Mouse (Mus musculus) intestine, embryonic 14.5 days (tissue): ENCODE results near the gene Unc79. TPM values are rescaled to one million over a fixed set of nuclear protein-coding genes. Genes with fewer than 3 reads are reported as not detected.

Experiments
- ATAC-seq: fragments of 200-750 bp; cut with Nextera tagmentation; replicated peaks from 2 replicates; pipeline ENCODE4 v1.8.0; 2017; ENCODE audit warnings: low read depth, moderate number of reproducible peaks, moderate TSS enrichment, moderate library complexity; ENCODE audit not compliant: low FRiP score, low TSS enrichment
- DNase-seq: peaks from one replicate; pipeline ENCODE4 v3.0.0-alpha.2; 2018; ENCODE audit warnings: low spot score
- H3K27ac ChIP-seq: fragments of 300-500 bp; sonication (generic); 2 replicates; pipeline ENCODE4 v1.5.1; 2014; ENCODE audit warnings: low read depth, mild to moderate bottlenecking, control low read depth
- H3K27me3 ChIP-seq: fragments of 300-500 bp; sonication (generic); replicated peaks from 2 replicates; pipeline ENCODE4 v1.6.1; 2014; ENCODE audit warnings: low read length, control low read depth; ENCODE audit not compliant: control insufficient read depth, insufficient read depth
- H3K36me3 ChIP-seq: fragments of 300-500 bp; sonication (generic); 2 replicates; pipeline ENCODE4 v1.6.1; 2014; ENCODE audit warnings: low read length, control low read depth; ENCODE audit not compliant: control insufficient read depth, insufficient read depth
- H3K4me1 ChIP-seq: fragments of 300-500 bp; sonication (generic); replicated peaks from 2 replicates; pipeline ENCODE4 v1.6.1; 2014; ENCODE audit warnings: low read length, control low read depth, mixed read lengths; ENCODE audit not compliant: control insufficient read depth, insufficient read depth
- H3K4me2 ChIP-seq: fragments of 300-500 bp; sonication (generic); 2 replicates; pipeline ENCODE4 v1.6.1; 2014; ENCODE audit warnings: low read length
- H3K4me3 ChIP-seq: fragments of 300-500 bp; sonication (generic); 2 replicates; pipeline ENCODE4 v1.5.1; 2014; ENCODE audit warnings: low read depth, low read length, control low read depth, mixed read lengths
- H3K9ac ChIP-seq: fragments of 300-500 bp; sonication (generic); 2 replicates; pipeline ENCODE4 v1.6.1; 2014; ENCODE audit warnings: mild to moderate bottlenecking, low read length
- H3K9me3 ChIP-seq: fragments of 300-500 bp; sonication (generic); 2 replicates; pipeline ENCODE4 v1.6.1; 2016; ENCODE audit warnings: low read length, control low read depth; ENCODE audit not compliant: control insufficient read depth
- WGBS: fragments of 180-500 bp; shearing (Covaris S2); extraction: QIAGEN DNeasy Blood & Tissue Kit; methylation state at CpG from one replicate; pipeline ENCODE4 v1.1.7; 2014; 5-methylcytosine and 5-hydroxymethylcytosine counted together
- polyA plus RNA-seq: library from polyadenylated mRNA; unstranded; fragments of >200 nt; fragmentation: Nextera tagmentation; extraction: Ambion mirVana; gene quantifications from 2 replicates; pipeline ENCODE4 v1.2.1, GENCODE M21; 2014

The Unc79 gene
- polyA plus RNA-seq, 1 experiment from 2014 or later, result 0.81 TPM

DNA sequence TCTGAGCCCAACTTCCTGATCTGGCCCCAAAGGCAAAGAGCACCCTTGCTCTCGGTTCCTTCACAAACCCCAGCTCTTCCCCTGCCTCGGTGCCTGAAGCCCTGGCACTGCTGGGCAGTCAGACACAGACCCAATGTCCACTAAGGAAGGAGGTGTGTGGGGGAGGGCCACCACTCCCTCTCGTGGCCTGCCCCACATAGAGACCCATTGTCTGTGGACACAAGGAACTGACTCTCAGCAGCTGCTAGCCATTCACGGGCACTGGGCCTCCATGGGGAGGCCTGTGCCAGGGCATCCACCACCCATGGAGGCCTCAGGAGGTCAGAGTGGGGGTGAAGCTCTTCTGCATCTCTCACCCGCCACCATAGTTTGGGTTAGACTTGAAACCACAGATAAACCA is 262.4 kb downstream of the Unc79 start:
- ATAC-seq (no peak), DNase-seq (no peak)
- Histone ChIP-seq H3K9me3 (no peaks in the 10 kb centered on the region), H3K27ac (no peak overlapping the region), H3K4me1 (peaks cover 3% of the 10 kb centered on the region; the same call in 1 of the 2 replicates), H3K9ac (no peak overlapping the region), H3K4me2 (no peak overlapping the region), H3K4me3 (no peak overlapping the region), H3K27me3 (no peaks in the 10 kb centered on the region), H3K36me3 (no peaks in the 10 kb centered on the region)
- WGBS, result 77% methylated on average over 5 of the region's 5 CpGs

- ATAC-seq, result no peak
- no peaks in the 10 kb centered on the region for H3K36me3 ChIP-seq
- no peaks in the 10 kb centered on the region for H3K9me3 ChIP-seq
- 88% methylated on average over 2 of the region's 2 CpGs for WGBS
- no peak for DNase-seq
- no peak overlapping the region for H3K9ac ChIP-seq
- H3K4me2 ChIP-seq, result no peak overlapping the region
- H3K4me1 ChIP-seq, result peaks cover 3% of the 10 kb centered on the region; the same call in 1 of the 2 replicates
- H3K27me3 ChIP-seq, result no peaks in the 10 kb centered on the region
- no peak overlapping the region for H3K27ac ChIP-seq
- no peak overlapping the region for H3K4me3 ChIP-seq
These were observed 264.9 kb downstream of the Unc79 start for GRCm38 (mm10) chr12:103213591-103213990.

- 45% methylated on average over 10 of the region's 10 CpGs for WGBS
These were observed 265.6 kb downstream of the Unc79 start for GRCm38 (mm10) chr12:103214270-103214669.

GRCm38 (mm10) chr12:103214797-103215196 is 266.1 kb downstream of the Unc79 start:
- WGBS, result 88% methylated on average over 2 of the region's 2 CpGs
- DNase-seq (no peak), ATAC-seq (no peak)
- Histone ChIP-seq H3K9me3 (no peaks in the 10 kb centered on the region), H3K27ac (no peak overlapping the region), H3K27me3 (no peaks in the 10 kb centered on the region), H3K4me2 (no peak overlapping the region), H3K9ac (no peak overlapping the region), H3K4me3 (no peak overlapping the region), H3K36me3 (no peaks in the 10 kb centered on the region), H3K4me1 (peaks cover 3% of the 10 kb centered on the region; the same call in 1 of the 2 replicates)

More at GRCm38 (mm10) chr12:103214270-103214669, 265.6 kb downstream of the Unc79 start:
- H3K9ac ChIP-seq, result no peak overlapping the region
- H3K4me3 ChIP-seq, result no peak overlapping the region
- no peaks in the 10 kb centered on the region for H3K27me3 ChIP-seq
- ATAC-seq (no peak), DNase-seq (no peak)
- peaks cover 3% of the 10 kb centered on the region; the same call in 1 of the 2 replicates for H3K4me1 ChIP-seq
- H3K36me3 ChIP-seq, result no peaks in the 10 kb centered on the region
- H3K4me2 ChIP-seq, result no peak overlapping the region
- no peak overlapping the region for H3K27ac ChIP-seq
- H3K9me3 ChIP-seq, result no peaks in the 10 kb centered on the region

DNA sequence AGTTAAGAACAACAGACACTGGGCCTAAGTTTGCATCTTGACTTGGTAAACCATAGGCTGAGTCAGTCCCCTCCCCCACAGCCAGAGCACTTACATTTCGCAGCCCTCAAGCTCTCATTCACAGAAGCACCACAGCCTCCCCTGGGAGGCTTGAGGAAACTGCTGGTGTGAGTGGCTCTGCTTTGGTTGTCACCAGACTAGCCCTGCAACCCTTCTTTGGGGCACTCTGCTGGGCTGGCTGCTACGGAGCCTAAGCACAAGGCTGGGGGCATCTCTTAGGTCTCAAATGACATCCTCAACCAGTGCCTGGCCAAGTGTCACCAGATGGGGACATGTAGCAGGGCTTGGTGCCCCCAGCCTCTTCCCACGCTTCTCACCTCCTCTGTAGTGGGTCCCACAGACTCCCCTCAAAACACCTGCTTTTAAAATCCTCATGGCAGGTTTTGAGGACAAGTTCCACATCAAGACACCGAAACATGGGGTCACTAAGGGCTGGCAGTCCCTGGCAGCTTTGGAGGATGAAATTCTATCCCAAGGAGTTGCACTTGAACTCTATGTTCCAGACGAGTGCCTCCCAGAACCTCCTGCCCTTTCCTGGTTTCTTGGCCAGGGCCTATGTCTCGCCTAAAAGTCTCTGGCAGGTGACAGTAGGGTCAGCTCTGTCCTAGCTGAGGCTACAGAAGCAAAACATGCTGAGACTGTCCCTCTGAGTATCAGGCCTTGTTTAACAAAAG is 267.4 kb downstream of the Unc79 start:
- H3K36me3 ChIP-seq, result no peaks in the 10 kb centered on the region
- no peaks in the 10 kb centered on the region for H3K27me3 ChIP-seq
- peaks cover 3% of the 10 kb centered on the region; the same call in 1 of the 2 replicates for H3K4me1 ChIP-seq
- no peak for ATAC-seq
- no peak overlapping the region for H3K9ac ChIP-seq
- DNase-seq, result no peak
- no peak overlapping the region for H3K27ac ChIP-seq
- WGBS, result 67% methylated on average over 6 of the region's 6 CpGs
- H3K4me3 ChIP-seq, result no peak overlapping the region
- H3K9me3 ChIP-seq, result no peaks in the 10 kb centered on the region
- no peak overlapping the region for H3K4me2 ChIP-seq

GRCm38 (mm10) chr12:103223671-103224070 is 275.0 kb downstream of the Unc79 start:
- ATAC-seq (no peak), DNase-seq (no peak)
- no peaks in the 10 kb centered on the region for H3K9me3 ChIP-seq
- no peak overlapping the region for H3K9ac ChIP-seq
- H3K4me3 ChIP-seq, result no peak overlapping the region
- H3K36me3 ChIP-seq, result no peaks in the 10 kb centered on the region
- no peak overlapping the region for H3K27ac ChIP-seq
- H3K27me3 ChIP-seq, result no peaks in the 10 kb centered on the region
- H3K4me2 ChIP-seq, result no peak overlapping the region
- H3K4me1 ChIP-seq, result 0 out of 2 replicates have a peak, but pooled peaks cover 4% of the 10 kb centered on the region
- 90% methylated on average over 9 of the region's 9 CpGs for WGBS

- H3K4me2 ChIP-seq, result no peak overlapping the region
- H3K4me3 ChIP-seq, result no peak overlapping the region
- no peaks in the 10 kb centered on the region for H3K9me3 ChIP-seq
- no peak for ATAC-seq
- no peak for DNase-seq
- no peaks in the 10 kb centered on the region for H3K36me3 ChIP-seq
- 87% methylated on average over 4 of the region's 4 CpGs for WGBS
- no peaks in the 10 kb centered on the region for H3K27me3 ChIP-seq
- H3K27ac ChIP-seq, result no peak overlapping the region
- H3K4me1 ChIP-seq, result 0 out of 2 replicates have a peak, but pooled peaks cover 4% of the 10 kb centered on the region
- no peak overlapping the region for H3K9ac ChIP-seq
These were observed 277.5 kb downstream of the Unc79 start for GRCm38 (mm10) chr12:103226121-103226520.

DNA sequence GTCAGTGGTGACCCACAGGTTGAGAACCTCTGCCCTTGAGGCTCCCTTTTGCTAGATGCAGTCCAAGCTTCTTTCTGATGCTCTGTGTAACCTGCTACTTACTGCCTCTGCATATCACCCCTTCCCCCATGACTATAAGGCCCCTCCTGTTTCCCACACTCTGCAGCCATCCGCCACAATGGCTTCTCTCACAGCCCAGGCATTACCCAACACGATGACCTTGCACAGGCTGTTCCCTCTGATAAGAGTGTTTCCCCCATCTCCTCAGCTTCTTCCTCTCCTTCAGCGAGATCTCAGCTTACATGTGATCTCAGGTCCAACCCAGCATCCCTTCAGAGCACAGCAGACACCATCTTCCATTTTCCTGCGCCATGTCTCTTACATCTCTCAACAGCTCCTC is 280.4 kb downstream of the Unc79 start:
- Histone ChIP-seq H3K27ac (no peak overlapping the region), H3K4me2 (no peak overlapping the region), H3K4me3 (no peak overlapping the region), H3K9me3 (no peaks in the 10 kb centered on the region), H3K9ac (no peak overlapping the region), H3K27me3 (no peaks in the 10 kb centered on the region), H3K4me1 (no peaks in the 10 kb centered on the region), H3K36me3 (no peaks in the 10 kb centered on the region)
- WGBS, result 70% methylated on average over 4 of the region's 4 CpGs
- DNase-seq (no peak), ATAC-seq (no peak)
